Mouse (Mus musculus) spleen, postnatal 36 days (tissue): ENCODE data around the gene Lrrtm4.

Source experiments
- DNase-seq, 2 experiments: peaks; one replicate each; pipeline ENCODE4 v3.0.0; 2022; ENCODE audit warnings: low spot score in 2 of 2, mixed read lengths in 1 of 2

Lrrtm4 gene

DNA sequence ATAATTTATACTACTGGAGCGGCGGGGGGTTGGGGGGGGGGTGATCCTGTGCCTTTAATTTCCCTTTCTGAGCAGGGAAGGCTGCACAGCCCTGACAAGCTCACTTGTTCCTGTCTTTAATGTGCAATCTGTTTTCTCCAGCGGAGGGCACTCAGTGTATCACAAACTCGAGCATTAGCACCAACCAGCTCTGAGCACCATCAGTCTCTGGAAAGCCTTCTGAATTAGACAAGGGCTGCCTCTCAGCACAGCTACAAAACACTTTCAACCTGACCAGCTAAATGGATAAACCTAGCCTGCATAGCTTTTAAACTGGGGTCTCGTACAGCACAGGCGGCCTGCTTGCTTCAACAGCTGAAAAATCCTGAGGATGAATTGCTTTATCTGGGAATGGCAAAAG is at the start of gene Lrrtm4:
Gene Lrrtm4, plus strand, starts transcription at position 113 of the 400 bp plus-strand sequence.
- no peak for DNase-seq

DNA sequence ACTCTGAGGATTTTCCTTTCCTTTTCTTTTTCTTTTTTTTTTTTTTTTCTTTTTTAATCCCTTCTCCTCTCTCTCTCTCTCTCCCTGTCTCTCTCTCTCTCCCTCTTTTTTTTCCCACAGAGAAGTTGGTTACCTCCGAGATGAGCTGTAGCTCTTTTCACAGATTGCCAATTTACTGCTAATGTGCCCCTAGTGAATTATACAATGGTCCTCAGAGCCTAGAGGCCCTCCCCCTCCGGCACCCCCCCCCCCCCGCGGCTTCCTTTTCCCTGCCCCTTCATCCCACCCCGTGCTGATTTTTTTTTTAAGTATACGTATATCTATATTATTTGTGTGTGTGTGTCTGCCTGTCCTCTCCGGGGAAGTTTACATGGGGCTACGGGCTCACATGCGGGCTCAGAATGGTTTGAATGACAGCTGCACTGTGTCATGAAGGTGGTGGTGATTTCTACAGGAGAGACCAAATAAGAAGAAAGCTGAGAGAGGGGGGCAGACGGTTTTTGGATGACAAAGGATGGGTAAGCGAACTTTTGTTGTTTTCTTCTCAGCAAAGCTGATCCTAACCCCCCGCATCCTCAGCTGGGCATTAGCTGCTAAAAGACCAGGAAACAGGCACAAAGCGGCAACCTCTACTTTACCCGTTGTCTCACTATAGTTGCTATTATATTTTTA is 648 bp downstream of the Lrrtm4 start:
- no peak for DNase-seq

GRCm38 (mm10) chr6:80019861-80020230 is 1.2 kb downstream of the Lrrtm4 start:
- no peak for DNase-seq

DNA sequence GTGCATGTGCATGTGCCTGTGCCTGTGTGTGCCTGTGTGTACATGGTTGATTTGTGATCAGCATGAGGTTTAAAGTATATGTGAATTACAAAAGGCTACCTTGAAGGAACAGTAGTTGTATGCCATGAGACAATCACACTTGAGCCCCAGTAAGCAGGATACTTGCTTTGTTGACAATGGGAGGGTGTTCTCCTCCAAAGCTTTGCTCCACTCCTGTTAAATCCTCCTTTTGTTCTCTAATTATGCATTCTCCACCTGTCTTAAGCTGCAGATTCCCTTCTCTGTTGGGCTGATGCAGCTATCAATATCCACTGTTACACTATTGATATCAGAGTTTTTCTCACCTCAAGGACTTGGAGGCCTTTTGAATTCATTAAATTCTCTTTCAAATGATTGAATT is 38.2 kb downstream of the Lrrtm4 start:
- no peak for DNase-seq

DNA sequence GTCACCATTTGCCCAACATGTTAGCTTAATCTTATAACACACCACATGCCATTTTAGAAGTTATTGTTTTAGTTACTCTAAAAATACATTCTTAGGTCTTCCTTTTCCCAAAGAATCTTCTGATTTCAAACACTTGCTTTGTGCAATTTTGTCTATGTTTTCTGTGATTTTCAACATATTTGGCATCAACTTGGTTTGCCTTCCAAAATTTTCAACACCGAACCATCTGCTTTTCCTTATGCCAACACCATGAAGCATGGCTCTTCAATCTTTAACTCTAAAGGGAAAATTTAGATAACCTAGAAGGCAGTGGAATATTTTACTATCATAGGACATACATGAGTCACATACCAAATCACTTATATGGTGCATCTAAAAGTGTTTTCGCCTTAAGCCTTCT is 59.3 kb downstream of the Lrrtm4 start:
- no peak for DNase-seq

DNA sequence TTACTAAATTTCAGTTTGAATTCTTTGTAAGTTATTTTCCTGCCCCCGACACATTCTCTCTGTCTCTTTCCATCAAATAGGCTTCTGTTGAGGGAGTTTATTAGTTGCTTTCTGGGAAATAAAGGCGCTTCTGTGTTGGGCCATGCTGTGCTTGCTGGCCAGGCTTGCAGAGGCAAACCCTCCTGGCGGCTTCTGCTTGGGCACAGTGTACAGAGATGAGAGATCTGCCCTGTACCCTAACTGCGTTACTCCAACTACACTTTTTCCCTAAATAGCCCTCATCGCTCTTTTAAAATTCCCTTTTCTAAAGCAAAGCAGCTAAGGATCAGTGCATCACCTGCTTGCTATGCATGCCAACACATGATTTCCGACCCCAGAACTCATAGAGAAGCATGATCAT is 60.6 kb downstream of the Lrrtm4 start:
- no peak for DNase-seq

DNA sequence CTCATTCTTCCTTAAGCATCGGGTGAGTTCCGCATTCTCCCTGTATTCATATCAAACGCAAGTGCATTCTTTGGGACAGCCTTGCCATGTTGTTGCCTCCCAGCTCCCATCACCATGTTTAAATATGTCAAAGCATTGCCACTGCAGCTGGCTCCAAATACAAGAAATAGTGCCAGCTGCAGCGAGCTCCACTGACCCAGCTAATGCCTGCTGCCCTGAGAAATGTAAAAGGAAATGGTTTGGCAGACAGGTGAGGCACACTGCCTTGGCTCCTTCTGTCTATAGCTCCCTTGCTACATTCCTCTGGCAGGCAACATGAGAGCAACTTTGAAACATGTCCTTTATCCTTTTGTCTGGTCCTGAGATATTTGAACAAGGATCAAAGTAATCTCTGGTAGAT is 76.2 kb downstream of the Lrrtm4 start:
- no peak for DNase-seq

GRCm38 (mm10) chr6:80105343-80105742 is 86.7 kb downstream of the Lrrtm4 start:
- no peak for DNase-seq

DNA sequence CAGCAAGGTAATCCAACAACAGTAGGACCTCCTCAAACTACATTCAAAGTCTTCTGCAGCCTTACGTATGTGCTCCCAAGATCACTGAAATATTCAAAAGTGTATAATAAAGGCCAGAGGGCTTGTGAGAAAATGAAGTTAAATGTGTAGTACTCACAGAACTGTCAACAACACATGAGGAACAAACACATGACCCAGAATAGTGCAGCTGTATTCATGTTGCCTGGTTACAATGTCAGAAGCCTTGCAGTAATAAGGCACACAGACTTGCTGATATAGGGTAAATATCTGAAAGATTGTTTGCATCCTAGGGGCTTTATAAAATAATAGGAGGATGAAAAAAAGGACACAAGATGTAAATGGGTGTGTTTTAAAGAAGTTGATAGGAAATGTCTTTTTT is 87.2 kb downstream of the Lrrtm4 start:
- DNase-seq: no peak

- no peak for DNase-seq
Observed at GRCm38 (mm10) chr6:80126419-80126818, 107.7 kb downstream of the Lrrtm4 start.

GRCm38 (mm10) chr6:80162585-80162984 is 143.9 kb downstream of the Lrrtm4 start:
- no peak for DNase-seq

- DNase-seq: no peak
Observed at GRCm38 (mm10) chr6:80181916-80182315, 163.2 kb downstream of the Lrrtm4 start.

DNA sequence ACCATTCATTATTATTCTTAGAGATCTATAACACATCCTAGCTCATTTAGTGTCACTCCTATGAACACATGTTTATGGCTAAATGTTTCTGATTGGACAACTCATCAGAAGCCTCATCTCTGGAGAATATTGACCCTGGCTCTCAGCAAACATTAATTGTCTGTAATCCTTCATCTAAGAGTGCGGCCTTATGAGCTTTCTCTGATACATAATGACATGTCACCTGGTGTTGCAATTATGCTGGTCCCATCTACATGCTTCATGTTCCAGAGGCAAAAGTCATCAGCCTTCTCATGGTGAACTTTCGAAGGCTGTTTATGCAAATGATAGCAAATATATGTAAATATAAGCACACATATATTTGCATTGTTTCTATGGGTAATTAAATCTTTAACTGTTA is 163.7 kb downstream of the Lrrtm4 start:
- DNase-seq: no peak

DNA sequence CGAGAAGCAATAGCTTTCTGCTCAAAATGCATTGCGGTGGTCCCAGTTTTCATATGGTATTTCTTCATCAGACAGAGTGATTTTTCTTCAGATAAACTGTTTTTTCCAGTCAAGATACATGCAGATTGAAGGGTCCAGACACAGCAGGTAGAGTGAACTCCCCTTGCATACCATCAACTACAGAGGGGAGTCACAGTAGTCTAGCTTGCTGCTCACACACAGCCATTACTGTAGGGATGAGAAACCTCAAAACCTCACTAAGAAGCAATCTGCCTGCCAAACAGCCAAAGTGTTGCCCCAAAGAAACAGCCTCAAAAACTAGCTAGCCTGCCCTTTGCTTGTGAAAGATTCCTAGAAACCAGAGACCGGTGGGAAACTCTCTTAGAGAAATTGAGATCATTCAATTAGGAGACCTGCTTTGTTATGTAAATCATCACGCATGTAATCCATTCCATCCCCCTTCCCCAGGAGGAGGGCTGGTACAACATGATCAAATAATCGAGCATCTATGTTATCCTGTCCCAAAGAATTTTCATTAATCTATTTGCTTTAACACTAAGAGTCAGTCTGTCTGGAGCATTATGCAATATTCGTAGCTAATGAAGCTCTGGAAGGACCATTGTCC is 166.9 kb downstream of the Lrrtm4 start:
- DNase-seq: no peak

DNA sequence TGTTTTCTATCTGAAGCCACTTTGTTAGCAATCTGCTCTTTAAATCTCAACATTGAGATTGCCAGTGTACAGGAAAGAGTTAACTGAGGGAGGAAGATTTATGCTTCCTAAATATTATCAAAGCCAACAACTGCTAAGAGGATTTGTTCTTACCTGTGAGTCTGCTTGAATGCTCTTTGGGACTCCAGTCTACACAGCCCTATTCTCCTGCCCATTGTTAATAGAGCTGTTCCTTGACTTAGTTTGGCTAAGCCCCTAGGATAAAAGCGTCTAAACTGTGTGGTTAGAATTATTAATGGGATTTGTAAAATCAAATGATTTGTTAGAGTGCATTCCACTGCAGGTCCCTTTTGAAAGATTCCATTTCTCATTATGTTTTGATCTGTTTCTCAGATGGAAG is 168.1 kb downstream of the Lrrtm4 start:
- DNase-seq: no peak

DNA sequence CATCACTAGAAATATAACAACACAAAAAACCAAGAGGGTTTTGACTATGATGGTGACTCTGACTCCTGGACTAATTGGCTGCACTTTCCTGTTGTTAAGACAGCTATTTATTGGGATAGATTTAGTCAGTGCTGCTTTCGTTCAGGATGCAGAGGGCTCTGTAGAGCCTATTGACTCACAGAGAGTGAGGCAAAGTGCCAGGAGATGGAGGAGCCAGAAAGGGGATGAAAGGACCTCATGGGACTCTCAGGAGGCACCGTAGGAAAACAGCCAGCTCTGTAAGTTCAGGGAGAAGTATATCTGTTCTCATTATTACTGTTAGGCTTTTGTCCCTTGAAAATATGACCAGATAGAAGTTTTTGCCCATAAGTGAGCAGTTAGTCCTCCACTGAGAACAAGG is 190.8 kb downstream of the Lrrtm4 start:
- DNase-seq: no peak

- DNase-seq: no peak
Observed at GRCm38 (mm10) chr6:80210281-80210680, 191.6 kb downstream of the Lrrtm4 start.

- DNase-seq: no peak
Observed at GRCm38 (mm10) chr6:80261595-80261994, 242.9 kb downstream of the Lrrtm4 start.

- no peak for DNase-seq
Observed at GRCm38 (mm10) chr6:80263972-80264371, 245.3 kb downstream of the Lrrtm4 start.

DNA sequence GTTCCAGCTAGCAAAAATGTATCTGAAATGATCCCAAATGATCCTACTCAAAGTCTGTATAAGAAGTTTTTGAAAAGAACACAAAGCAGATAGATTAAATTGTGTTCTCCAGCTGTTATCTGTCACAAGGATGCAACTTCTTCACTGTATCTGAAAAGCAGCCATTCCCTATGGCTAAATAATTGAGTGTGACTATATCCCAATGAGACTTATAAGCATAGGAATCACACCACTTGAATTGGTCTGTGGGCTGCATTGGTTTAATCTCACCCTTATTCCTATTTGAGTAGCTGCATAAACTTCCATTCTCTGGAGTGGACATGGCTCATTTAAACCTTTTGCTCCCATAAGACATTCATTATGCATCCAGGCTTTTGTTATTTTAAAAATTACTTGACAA is 245.9 kb downstream of the Lrrtm4 start:
- no peak for DNase-seq

GRCm38 (mm10) chr6:80265746-80266145 is 247.1 kb downstream of the Lrrtm4 start:
- no peak for DNase-seq

- no peak for DNase-seq
Observed at GRCm38 (mm10) chr6:80286968-80287367, 268.3 kb downstream of the Lrrtm4 start.

DNA sequence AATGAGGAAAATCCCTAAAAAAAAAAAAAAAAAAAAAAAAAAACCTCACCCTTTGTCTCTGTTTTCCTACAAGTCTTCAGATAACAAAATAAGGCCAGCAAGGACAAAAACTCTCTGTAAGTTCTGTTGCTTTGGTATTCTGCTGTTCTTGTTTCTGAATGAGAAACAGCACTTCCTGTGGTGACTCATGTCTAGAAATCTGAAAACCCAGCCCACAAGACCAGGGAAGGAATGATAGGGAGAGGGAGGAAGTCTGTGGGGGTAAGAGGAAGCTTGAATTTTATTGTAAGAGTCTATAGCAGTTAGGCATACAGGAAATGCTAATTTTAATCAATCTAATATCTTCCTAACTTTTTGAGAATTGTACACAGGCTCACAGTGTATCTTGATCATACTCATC is 283.2 kb downstream of the Lrrtm4 start:
- no peak for DNase-seq

DNA sequence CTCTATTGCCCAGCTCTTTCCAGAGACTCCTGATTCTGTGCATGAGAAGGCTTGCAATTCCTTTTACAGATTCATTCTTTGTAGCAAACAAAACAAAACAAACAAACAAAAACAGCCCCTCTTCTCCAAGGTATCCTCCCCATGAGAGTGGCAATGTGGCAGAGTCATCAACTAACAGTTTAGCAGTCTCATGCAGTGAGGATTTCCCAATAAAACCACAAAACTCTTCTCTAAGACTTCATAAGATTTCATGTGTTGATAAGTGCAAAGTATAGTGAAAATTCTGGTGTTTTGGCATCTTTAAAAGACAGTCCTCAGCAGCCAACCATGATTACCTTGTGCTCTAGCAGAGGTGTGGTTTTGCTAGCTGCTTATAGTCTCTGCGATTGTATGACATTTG is 284.9 kb downstream of the Lrrtm4 start:
- DNase-seq: no peak
